Comparison of ENCODE assay signal across 14 mouse cellular contexts in the genomic region with DNA sequence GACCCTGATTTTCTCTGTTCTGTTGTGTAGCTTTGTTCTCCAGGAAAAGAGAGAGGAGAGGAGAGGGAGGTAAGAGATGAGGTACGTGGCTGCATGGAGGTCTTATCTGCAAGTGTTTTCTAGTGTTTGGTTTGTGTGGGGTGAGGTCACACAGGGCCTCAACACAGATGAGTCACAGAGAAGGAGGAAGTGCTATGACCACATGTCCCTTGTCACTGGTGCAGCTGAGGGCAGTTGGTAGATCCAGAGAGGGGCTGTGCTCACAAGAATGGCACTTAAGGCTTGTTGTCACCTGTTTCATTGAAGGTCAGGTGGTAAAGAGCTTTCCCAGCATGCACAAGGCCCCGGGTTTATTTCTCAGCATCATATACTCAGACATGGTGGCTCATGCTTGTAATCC.
A peak's percentile ranks its signal among the peaks of the same experiment; 100 is the strongest.
DNase-seq lines count a peak whose midpoint lies in the region; ATAC-seq and TF ChIP-seq lines count a peak whose summit lies in the region.
"Had no signal": no experiment of that assay in that cellular context is flagged by ENCODE, and none has a peak within 500 bp of the region (broad histone marks: within the 10 kb centered on the region; RNA-seq: fewer than 3 reads in every experiment).

No protein-coding gene starts in this region.

- peak; percentile 55 for DNase-seq in heart, adult 11 months
- no peak for DNase-seq in heart, embryonic 10.5 days (ENCODE audit: low spot score)
- peak; percentile 18 for DNase-seq in MN1 (ENCODE audit: low spot score)
- peak; percentile 91 for DNase-seq in lung, postnatal 0 days (ENCODE audit: low spot score)
- peak; percentile 66 to 83 for DNase-seq in natural killer cell, adult 2 months (ENCODE audit: low spot score in 2 of 2)
- DNase-seq in cerebellum, adult 11-12 months = no peak
- DNase-seq in spleen, postnatal 14 days (ENCODE audit: low spot score in 2 of 2) = no peak
- DNase-seq in layer of hippocampus, postnatal 10 days (ENCODE audit: low spot score in 2 of 2) = no peak
- DNase-seq: cerebellum, postnatal 10 days; kidney, adult 2 months; left cerebral cortex, postnatal 4 days had no signal

- no peak for TF ChIP-seq CTCF in lung, postnatal 0 days (IDR thresholded peaks at IDR 0.05)

- 46% methylated on average over 2 of the region's 2 CpGs for WGBS in heart, embryonic 10.5 days
- WGBS in lung, postnatal 0 days = 21% methylated on average over 2 of the region's 2 CpGs

- peaks cover 13% of the 10 kb centered on the region; the same call in 1 of the 2 replicates for H3K4me1 ChIP-seq in heart, embryonic 10.5 days
- no peaks in the 10 kb centered on the region for H3K4me1 ChIP-seq in lung, postnatal 0 days (ENCODE audit: insufficient read depth, low read depth, low read length)
- H3K4me1 ChIP-seq: forebrain, embryonic 10.5 days; hindbrain, embryonic 10.5 days had no signal

- ATAC-seq in lung, postnatal 0 days = peak; percentile 99

- TF ChIP-seq EP300 in lung, postnatal 0 days (IDR thresholded peaks at IDR 0.05) = peak; percentile 88

- no peak overlapping the region for H3K4me2 ChIP-seq in lung, postnatal 0 days (replicated peaks; ENCODE audit: low read depth, low read length)
- H3K4me2 ChIP-seq: heart, embryonic 11.5 days had no signal

- H3K4me3 ChIP-seq in heart, embryonic 10.5 days = no peak overlapping the region
- H3K4me3 ChIP-seq in lung, postnatal 0 days (ENCODE audit: low read depth, low read length) = no peak overlapping the region
- H3K4me3 ChIP-seq: forebrain, embryonic 10.5 days; hindbrain, embryonic 10.5 days had no signal

- no peaks in the 10 kb centered on the region for H3K27me3 ChIP-seq in heart, embryonic 10.5 days (ENCODE audit: insufficient read depth, poor library complexity, severe bottlenecking)
- H3K27me3 ChIP-seq in lung, postnatal 0 days (replicated peaks; ENCODE audit: insufficient read depth, low read length) = no peaks in the 10 kb centered on the region

- no peak overlapping the region for H3K9ac ChIP-seq in lung, postnatal 0 days (replicated peaks; ENCODE audit: low read depth)

- no peaks in the 10 kb centered on the region for H3K36me3 ChIP-seq in heart, embryonic 10.5 days
- H3K36me3 ChIP-seq in lung, postnatal 0 days (ENCODE audit: insufficient read depth, low read length) = no peaks in the 10 kb centered on the region
- H3K36me3 ChIP-seq: forebrain, embryonic 10.5 days; hindbrain, embryonic 10.5 days had no signal

- no peak overlapping the region for H3K27ac ChIP-seq in heart, embryonic 10.5 days
- peak overlapping the region; percentile 35; the same call in 1 of the 2 replicates for H3K27ac ChIP-seq in lung, postnatal 0 days (ENCODE audit: low read length)
- H3K27ac ChIP-seq: forebrain, embryonic 10.5 days; hindbrain, embryonic 10.5 days had no signal

- H3K9me3 ChIP-seq in heart, embryonic 10.5 days = no peaks in the 10 kb centered on the region
- no peaks in the 10 kb centered on the region for H3K9me3 ChIP-seq in lung, postnatal 0 days (ENCODE audit: low read length)
- H3K9me3 ChIP-seq: forebrain, embryonic 10.5 days; hindbrain, embryonic 10.5 days had no signal

Comparison
In these comparisons a context has a peak if more than half of its experiments do, and no peak if none do; other contexts are left out.
1. DNase-seq: peak in heart, adult 11 months (single experiment), MN1 (single experiment), lung, postnatal 0 days (single experiment) and natural killer cell, adult 2 months (2 of 2); none in heart, embryonic 10.5 days (single experiment), cerebellum, adult 11-12 months (single experiment), spleen, postnatal 14 days (0 of 2) and layer of hippocampus, postnatal 10 days (0 of 2).